Comparison of ENCODE assay signal across 8 mouse cellular contexts in genomic region chr7:64751465-64751864, GRCm38 (mm10).
A peak's percentile ranks its signal among the peaks of the same experiment; 100 is the strongest.
DNase-seq lines count a peak whose midpoint lies in the region; ATAC-seq and TF ChIP-seq lines count a peak whose summit lies in the region.

No protein-coding gene starts in this region.

- H3K36me3 ChIP-seq in liver, embryonic 12.5 days = no peaks in the 10 kb centered on the region
- no peaks in the 10 kb centered on the region for H3K36me3 ChIP-seq in limb, embryonic 11.5 days (ENCODE audit: control insufficient read depth, insufficient read depth, low read length)
- peaks cover 2% of the 10 kb centered on the region; the same call in 1 of the 2 replicates for H3K36me3 ChIP-seq in midbrain, postnatal 0 days (ENCODE audit: insufficient read depth, low read length)

- no peak overlapping the region for H3K4me3 ChIP-seq in liver, embryonic 12.5 days
- no peak overlapping the region for H3K4me3 ChIP-seq in limb, embryonic 11.5 days (ENCODE audit: low read depth, low read length)
- no peak overlapping the region for H3K4me3 ChIP-seq in midbrain, postnatal 0 days (ENCODE audit: low read depth, low read length)

- ATAC-seq in liver, embryonic 12.5 days = no peak
- 0 out of 2 replicates have a peak, but pooled peaks have one; percentile 36 for ATAC-seq in limb, embryonic 11.5 days (ENCODE audit: insufficient number of reproducible peaks, low FRiP score, low TSS enrichment, low read depth)
- ATAC-seq in midbrain, postnatal 0 days (ENCODE audit: low FRiP score) = peak; percentile 76

- no peak overlapping the region for H3K27ac ChIP-seq in liver, embryonic 12.5 days
- H3K27ac ChIP-seq in limb, embryonic 11.5 days (replicated peaks; ENCODE audit: low read depth, low read length) = no peak overlapping the region
- H3K27ac ChIP-seq in midbrain, postnatal 0 days (ENCODE audit: low read depth, low read length) = no peak overlapping the region

- DNase-seq in liver = peak; percentile 48
- DNase-seq in cerebellum, postnatal 14 days = peak; percentile 77 to 81
- DNase-seq in frontal cortex, postnatal 14 days (ENCODE audit: low spot score in 2 of 2) = peak; percentile 59
- peak; percentile 14 for DNase-seq in kidney, adult 11 months
- DNase-seq in limb, embryonic 11.5 days (ENCODE audit: low spot score) = peak; percentile 81
- peak; percentile 84 for DNase-seq in midbrain, postnatal 0 days (ENCODE audit: low spot score)
- DNase-seq in telencephalon, adult 2 months (ENCODE audit: low read depth, low spot score) = peak; percentile 77

- TF ChIP-seq CTCF in midbrain, postnatal 0 days (IDR thresholded peaks at IDR 0.05) = peak; percentile 96

- no peaks in the 10 kb centered on the region for H3K27me3 ChIP-seq in liver, embryonic 12.5 days (replicated peaks)
- no peaks in the 10 kb centered on the region for H3K27me3 ChIP-seq in limb, embryonic 11.5 days (ENCODE audit: control insufficient read depth, insufficient read depth, low read length)
- H3K27me3 ChIP-seq in midbrain, postnatal 0 days (ENCODE audit: insufficient read depth, low read length) = no peaks in the 10 kb centered on the region

- H3K9me3 ChIP-seq in liver, embryonic 12.5 days (replicated peaks) = no peaks in the 10 kb centered on the region
- H3K9me3 ChIP-seq in limb, embryonic 11.5 days (ENCODE audit: control insufficient read depth, low read length) = no peaks in the 10 kb centered on the region
- no peaks in the 10 kb centered on the region for H3K9me3 ChIP-seq in midbrain, postnatal 0 days (ENCODE audit: low read length)

- 30% methylated on average over 5 of the region's 5 CpGs for WGBS in liver, embryonic 12.5 days (ENCODE audit: insufficient replicate concordance)
- 37% methylated on average over 5 of the region's 5 CpGs for WGBS in limb, embryonic 11.5 days
- 35% methylated on average over 4 of the region's 5 CpGs for WGBS in midbrain, postnatal 0 days

- no peak overlapping the region for H3K9ac ChIP-seq in liver, embryonic 12.5 days
- H3K9ac ChIP-seq in limb, embryonic 11.5 days (ENCODE audit: low read length) = no peak overlapping the region
- no peak overlapping the region for H3K9ac ChIP-seq in midbrain, postnatal 0 days (replicated peaks; ENCODE audit: low read length, poor library complexity, severe bottlenecking)

- H3K4me2 ChIP-seq in liver, embryonic 12.5 days = no peak overlapping the region
- H3K4me2 ChIP-seq in limb, embryonic 11.5 days (ENCODE audit: low read depth, severe bottlenecking) = no peak overlapping the region
- H3K4me2 ChIP-seq in midbrain, postnatal 0 days (ENCODE audit: low read depth, low read length, poor library complexity, severe bottlenecking) = no peak overlapping the region

- no peaks in the 10 kb centered on the region for H3K4me1 ChIP-seq in liver, embryonic 12.5 days
- no peaks in the 10 kb centered on the region for H3K4me1 ChIP-seq in limb, embryonic 11.5 days (ENCODE audit: control insufficient read depth, insufficient read depth, low read length)
- no peaks in the 10 kb centered on the region for H3K4me1 ChIP-seq in midbrain, postnatal 0 days (ENCODE audit: insufficient read depth, low read length)

Comparison
In these comparisons a context has a peak if more than half of its experiments do, and no peak if none do; other contexts are left out.
1. DNase-seq: peak in every context shown above with its lines; median percentile 84 in midbrain, postnatal 0 days; 81 in limb, embryonic 11.5 days; 79 in cerebellum, postnatal 14 days; 77 in telencephalon, adult 2 months; 59 in frontal cortex, postnatal 14 days; 48 in liver; 14 in kidney, adult 11 months.